Mouse (Mus musculus) stomach, embryonic 16.5 days (tissue): ENCODE data around the gene Gm49387. TPM values are rescaled to one million over a fixed set of nuclear protein-coding genes. Genes with fewer than 3 reads are reported as not detected.

Experiments used
- ATAC-seq: fragments of 200-750 bp; cut with Nextera tagmentation; 2 replicates; pipeline ENCODE4 v1.8.0; 2017; ENCODE audit warnings: moderate number of reproducible peaks, moderate TSS enrichment; ENCODE audit not compliant: insufficient read depth, low FRiP score
- H3K27ac ChIP-seq: fragments of 300-500 bp; sonication (generic); 2 replicates; pipeline ENCODE4 v1.5.1; 2014; ENCODE audit warnings: low read length
- H3K27me3 ChIP-seq: fragments of 300-500 bp; sonication (generic); 2 replicates; pipeline ENCODE4 v1.6.1; 2014; ENCODE audit warnings: low read length, control low read depth, mixed read lengths; ENCODE audit not compliant: control insufficient read depth, insufficient read depth
- H3K36me3 ChIP-seq: fragments of 300-500 bp; sonication (generic); 2 replicates; pipeline ENCODE4 v1.6.1; 2014; ENCODE audit warnings: low read length; ENCODE audit not compliant: control insufficient read depth, insufficient read depth
- H3K4me1 ChIP-seq: fragments of 300-500 bp; sonication (generic); 2 replicates; pipeline ENCODE4 v1.6.1; 2014; ENCODE audit warnings: low read length, control low read depth, mixed read lengths; ENCODE audit not compliant: control insufficient read depth, insufficient read depth
- H3K4me2 ChIP-seq: fragments of 300-500 bp; sonication (generic); 2 replicates; pipeline ENCODE4 v1.6.1; 2014; ENCODE audit warnings: low read depth, low read length, mixed read lengths
- H3K4me3 ChIP-seq: fragments of 300-500 bp; sonication (generic); replicated peaks from 2 replicates; pipeline ENCODE4 v1.5.1; 2014; ENCODE audit warnings: mild to moderate bottlenecking, low read length
- H3K9ac ChIP-seq: fragments of 300-500 bp; sonication (generic); 2 replicates; pipeline ENCODE4 v1.6.1; 2014; ENCODE audit warnings: low read length
- H3K9me3 ChIP-seq: fragments of 300-500 bp; sonication (generic); replicated peaks from 2 replicates; pipeline ENCODE4 v1.6.1; 2016; ENCODE audit warnings: low read length, control low read depth; ENCODE audit not compliant: control insufficient read depth
- WGBS: fragments of 180-500 bp; shearing (Covaris S2); extraction: QIAGEN DNeasy Blood & Tissue Kit; methylation state at CpG from one replicate; pipeline ENCODE4 v1.1.7; 2014; 5-methylcytosine and 5-hydroxymethylcytosine counted together
- polyA plus RNA-seq: library from polyadenylated mRNA; unstranded; fragments of >200 nt; fragmentation: Nextera tagmentation; extraction: Ambion mirVana; gene quantifications from 2 replicates; pipeline ENCODE4 v1.2.1, GENCODE M21; 2015

Gene Gm49387
- polyA plus RNA-seq, 1 experiment from 2014 or later, result 0.77 TPM

GRCm38 (mm10) chr14:31663376-31664099 lies 22.9 kb upstream of the Gm49387 start:
- H3K27ac ChIP-seq, result peak overlapping the region; percentile 100
- no peak for ATAC-seq
- peaks cover 69% of the 10 kb centered on the region for H3K4me1 ChIP-seq
- H3K9ac ChIP-seq, result peak overlapping the region; percentile 0; the same call in 1 of the 2 replicates
- WGBS, result 84% methylated on average over 13 of the region's 13 CpGs
- no peaks in the 10 kb centered on the region for H3K27me3 ChIP-seq
- peaks cover 9% of the 10 kb centered on the region for H3K36me3 ChIP-seq
- H3K4me2 ChIP-seq, result no peak overlapping the region
- no peaks in the 10 kb centered on the region for H3K9me3 ChIP-seq
- H3K4me3 ChIP-seq, result no peak overlapping the region

- H3K9ac ChIP-seq, result peak overlapping the region; percentile 80
- no peaks in the 10 kb centered on the region for H3K27me3 ChIP-seq
- peaks cover 9% of the 10 kb centered on the region for H3K36me3 ChIP-seq
- peak overlapping the region; percentile 68 for H3K4me2 ChIP-seq
- H3K9me3 ChIP-seq, result no peaks in the 10 kb centered on the region
- 27% methylated on average over 9 of the region's 9 CpGs for WGBS
- H3K27ac ChIP-seq, result peak overlapping the region; percentile 100
- peak; percentile 6; the same call in 1 of the 2 replicates for ATAC-seq
- H3K4me3 ChIP-seq, result peak overlapping the region; percentile 47
- peaks cover 76% of the 10 kb centered on the region for H3K4me1 ChIP-seq
Measured at GRCm38 (mm10) chr14:31662555-31663211, 22.0 kb upstream of the Gm49387 start.

- Histone ChIP-seq H3K9ac (peak overlapping the region; percentile 80), H3K27ac (peak overlapping the region; percentile 100), H3K9me3 (no peaks in the 10 kb centered on the region), H3K36me3 (peaks cover 4% of the 10 kb centered on the region), H3K4me2 (peak overlapping the region; percentile 68), H3K4me1 (peaks cover 79% of the 10 kb centered on the region), H3K27me3 (no peaks in the 10 kb centered on the region), H3K4me3 (peak overlapping the region; percentile 47)
- ATAC-seq, result peak; percentile 92
- 4% methylated on average over 44 of the region's 44 CpGs for WGBS
Measured at GRCm38 (mm10) chr14:31661671-31662554, 21.2 kb upstream of the Gm49387 start.

- Histone ChIP-seq H3K9ac (no peak overlapping the region), H3K4me1 (peaks cover 73% of the 10 kb centered on the region)
- ATAC-seq, result no peak
Measured at GRCm38 (mm10) chr14:31660312-31661093, 19.8 kb upstream of the Gm49387 start.

GRCm38 (mm10) chr14:31659501-31660181 lies 19.0 kb upstream of the Gm49387 start:
- no peak overlapping the region for H3K4me2 ChIP-seq
- no peak overlapping the region for H3K4me3 ChIP-seq
- peak overlapping the region; percentile 100 for H3K27ac ChIP-seq
- H3K9me3 ChIP-seq, result no peaks in the 10 kb centered on the region
- no peaks in the 10 kb centered on the region for H3K36me3 ChIP-seq
- H3K9ac ChIP-seq, result no peak overlapping the region; the same call in 1 of the 2 replicates
- WGBS, result 47% methylated on average over 10 of the region's 10 CpGs
- ATAC-seq, result 0 out of 2 replicates have a peak, but pooled peaks have one; percentile 25
- H3K4me1 ChIP-seq, result peaks cover 64% of the 10 kb centered on the region
- no peaks in the 10 kb centered on the region for H3K27me3 ChIP-seq

More at GRCm38 (mm10) chr14:31660312-31661093, 19.8 kb upstream of the Gm49387 start:
- 63% methylated on average over 7 of the region's 7 CpGs for WGBS
- Histone ChIP-seq H3K27ac (peak overlapping the region; percentile 100), H3K9me3 (no peaks in the 10 kb centered on the region), H3K4me2 (no peak overlapping the region), H3K36me3 (no peaks in the 10 kb centered on the region), H3K27me3 (no peaks in the 10 kb centered on the region), H3K4me3 (no peak overlapping the region)

- WGBS, result 83% methylated on average over 8 of the region's 8 CpGs
- H3K36me3 ChIP-seq, result no peaks in the 10 kb centered on the region
- no peak overlapping the region for H3K4me3 ChIP-seq
- H3K27ac ChIP-seq, result no peak overlapping the region
- no peak overlapping the region for H3K9ac ChIP-seq
- H3K4me1 ChIP-seq, result peaks cover 51% of the 10 kb centered on the region
- no peak overlapping the region for H3K4me2 ChIP-seq
- ATAC-seq, result no peak
- no peaks in the 10 kb centered on the region for H3K27me3 ChIP-seq
- H3K9me3 ChIP-seq, result no peaks in the 10 kb centered on the region
Measured at GRCm38 (mm10) chr14:31658126-31658680, 17.5 kb upstream of the Gm49387 start.

GRCm38 (mm10) chr14:31656857-31657645 lies 16.4 kb upstream of the Gm49387 start:
- Histone ChIP-seq H3K4me3 (no peak overlapping the region), H3K36me3 (no peaks in the 10 kb centered on the region), H3K4me1 (peaks cover 39% of the 10 kb centered on the region), H3K27me3 (no peaks in the 10 kb centered on the region), H3K4me2 (no peak overlapping the region), H3K9ac (no peak overlapping the region), H3K9me3 (no peaks in the 10 kb centered on the region), H3K27ac (no peak overlapping the region)
- no peak for ATAC-seq
- 26% methylated on average over 5 of the region's 5 CpGs for WGBS
